Mouse (Mus musculus) cerebellum, adult 11 months (tissue): ENCODE data around the gene Lrrc30.

Experiments used
- DNase-seq: peaks from one replicate; pipeline ENCODE4 v3.0.0; 2022

The Lrrc30 gene

DNA sequence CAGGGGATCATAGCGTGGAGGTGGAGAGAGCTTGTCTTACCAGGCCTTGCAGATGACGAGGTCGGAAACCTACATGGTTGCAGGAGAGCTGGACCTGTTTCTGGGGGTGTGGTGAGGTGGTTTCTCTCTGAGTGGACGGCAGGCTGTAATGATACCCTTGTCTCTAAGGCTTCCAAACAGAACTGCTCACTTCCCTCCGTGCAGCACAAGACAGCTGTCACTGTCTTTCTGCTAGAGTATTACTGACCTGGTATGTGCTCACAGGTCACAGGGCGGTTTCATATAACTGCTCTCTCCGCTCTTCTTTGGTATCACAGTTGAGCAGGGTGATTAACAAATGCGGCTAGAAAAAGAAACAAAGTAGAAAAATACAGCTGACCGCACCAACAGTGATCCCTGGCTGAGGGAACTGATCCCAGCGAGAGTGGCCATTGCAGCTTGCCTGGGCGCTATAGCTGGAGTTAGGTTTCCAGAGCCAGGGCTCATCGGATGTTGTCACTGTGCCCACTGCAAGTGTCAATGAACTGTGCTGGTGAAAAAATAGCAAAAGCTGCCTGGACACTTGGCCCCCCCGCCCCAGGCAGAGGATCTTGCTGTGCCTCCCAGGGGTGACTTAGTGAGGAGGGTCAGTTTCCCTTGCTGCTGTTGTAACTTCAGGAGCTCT, at the start of gene Lrrc30:
Gene Lrrc30, minus strand, starts transcription at position 48 of the 664 bp plus-strand sequence.
- no peak for DNase-seq

GRCm38 (mm10) chr17:67681084-67681483, 48.6 kb upstream of the Lrrc30 start:
- DNase-seq = no peak

DNA sequence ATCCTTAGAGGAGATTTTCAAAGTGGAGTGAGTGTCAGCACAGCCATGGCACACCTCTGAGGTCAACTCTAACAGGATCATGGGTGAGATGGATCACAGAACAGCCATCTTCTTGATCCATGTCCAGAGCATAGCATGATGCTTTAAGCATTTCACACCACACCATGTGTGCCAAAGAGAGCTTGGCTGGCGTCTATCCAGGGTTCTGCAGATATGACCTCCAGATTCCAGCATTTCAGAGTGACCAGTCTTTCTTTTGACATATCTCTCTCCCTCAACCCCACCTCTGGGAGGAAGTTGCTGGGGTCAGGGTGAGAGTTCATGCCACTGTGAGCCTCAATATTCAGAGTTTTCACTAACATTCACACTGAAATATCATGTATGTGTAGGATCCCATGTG, 46.1 kb upstream of the Lrrc30 start:
- DNase-seq = no peak

GRCm38 (mm10) chr17:67667981-67668380, 35.5 kb upstream of the Lrrc30 start:
- peak; percentile 6 for DNase-seq

DNA sequence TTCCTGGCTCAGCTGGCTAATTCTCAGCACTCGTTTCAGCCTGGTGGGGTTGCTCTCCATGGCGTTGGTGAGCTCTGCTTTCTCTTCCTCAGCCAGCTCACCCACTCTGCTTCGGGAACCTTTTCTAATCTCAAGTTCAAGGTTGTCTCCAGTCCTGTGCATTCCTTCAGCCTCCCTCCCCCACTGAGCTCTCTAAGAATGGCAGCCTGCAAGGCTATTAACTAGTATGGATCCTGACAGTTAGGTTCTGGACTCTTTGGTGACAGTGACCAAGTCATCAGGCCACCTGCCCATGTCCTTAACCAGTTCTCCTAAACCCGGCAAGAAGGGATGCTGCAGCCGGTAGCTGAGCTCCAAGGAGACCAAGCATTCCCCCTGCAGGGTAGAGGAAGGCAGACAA, 34.5 kb upstream of the Lrrc30 start:
- no peak for DNase-seq

DNA sequence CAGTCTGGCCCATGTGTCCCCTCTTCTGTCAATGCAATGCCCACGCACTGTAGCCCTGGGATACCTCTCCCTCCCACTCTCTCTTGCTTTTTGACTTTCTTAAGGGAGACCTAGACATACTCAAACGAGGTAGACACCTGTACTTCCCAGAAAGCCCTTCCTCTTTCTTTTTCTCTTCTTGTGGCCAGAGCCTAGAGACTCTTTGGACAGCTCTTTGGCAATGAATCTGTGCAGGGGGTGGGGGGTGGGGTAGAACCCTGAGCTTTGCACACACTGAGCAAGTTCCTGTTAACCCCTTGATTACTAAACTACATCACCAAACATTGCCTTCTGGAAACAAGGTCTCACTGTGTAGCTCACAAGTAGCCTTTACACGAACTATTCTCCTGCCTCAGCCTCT, 31.8 kb upstream of the Lrrc30 start:
- DNase-seq = no peak

- DNase-seq = peak; percentile 16
Observed at GRCm38 (mm10) chr17:67651506-67651905, 19.0 kb upstream of the Lrrc30 start.

DNA sequence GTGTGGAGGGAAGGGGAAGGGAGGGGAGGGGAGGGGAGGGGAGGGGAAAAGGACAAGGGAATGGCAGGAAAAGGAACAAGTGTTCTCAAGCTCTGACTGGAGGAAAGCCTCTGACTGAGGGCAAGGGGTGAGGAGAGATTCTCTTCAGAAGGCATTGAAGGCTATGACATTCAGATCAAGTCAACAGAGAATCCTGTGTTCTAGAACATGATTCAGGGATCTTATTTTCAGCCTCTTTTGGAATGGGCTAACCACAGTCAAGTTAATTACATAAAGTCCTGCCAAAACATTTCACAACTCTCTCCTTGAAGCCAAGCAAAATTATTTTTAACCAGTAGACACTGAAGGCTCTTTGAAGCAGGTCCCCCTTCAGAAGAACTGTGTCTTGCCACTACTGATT, 9.1 kb upstream of the Lrrc30 start:
- DNase-seq = no peak

GRCm38 (mm10) chr17:67638119-67638810, 5.7 kb upstream of the Lrrc30 start:
- DNase-seq = no peak

- no peak for DNase-seq
Observed at GRCm38 (mm10) chr17:67636951-67637350, 4.4 kb upstream of the Lrrc30 start.

- DNase-seq = no peak
Observed at GRCm38 (mm10) chr17:67636304-67636703, 3.8 kb upstream of the Lrrc30 start.

GRCm38 (mm10) chr17:67629746-67630145, 2.8 kb downstream of the Lrrc30 start:
- DNase-seq = no peak

GRCm38 (mm10) chr17:67629211-67629657, 3.3 kb downstream of the Lrrc30 start:
- no peak for DNase-seq

DNA sequence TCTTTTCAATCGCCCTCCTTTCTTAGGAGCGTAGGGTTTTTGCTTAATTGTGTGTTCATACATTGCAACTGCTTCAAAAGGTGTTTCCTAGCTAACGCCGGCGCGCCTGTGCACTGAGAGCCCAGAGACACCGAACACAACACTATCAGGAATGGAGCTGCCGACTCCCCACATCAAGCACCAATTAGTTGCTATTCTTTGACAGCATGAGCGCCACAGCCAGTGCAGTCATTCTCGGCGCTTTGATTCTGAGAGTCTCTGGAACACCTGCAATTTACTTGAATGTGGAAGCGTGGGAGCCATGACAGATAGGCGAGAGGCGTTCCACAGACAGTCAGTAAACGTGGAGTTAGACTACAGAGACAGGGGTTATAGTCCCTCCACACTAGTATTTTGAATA, 4.0 kb downstream of the Lrrc30 start:
- DNase-seq = no peak

- DNase-seq = no peak
Observed at GRCm38 (mm10) chr17:67625431-67625830, 7.1 kb downstream of the Lrrc30 start.

- DNase-seq = no peak
Observed at GRCm38 (mm10) chr17:67619001-67619400, 13.5 kb downstream of the Lrrc30 start.

- no peak for DNase-seq
Observed at GRCm38 (mm10) chr17:67614381-67614780, 18.1 kb downstream of the Lrrc30 start.

GRCm38 (mm10) chr17:67612576-67612975, 19.9 kb downstream of the Lrrc30 start:
- DNase-seq = no peak

DNA sequence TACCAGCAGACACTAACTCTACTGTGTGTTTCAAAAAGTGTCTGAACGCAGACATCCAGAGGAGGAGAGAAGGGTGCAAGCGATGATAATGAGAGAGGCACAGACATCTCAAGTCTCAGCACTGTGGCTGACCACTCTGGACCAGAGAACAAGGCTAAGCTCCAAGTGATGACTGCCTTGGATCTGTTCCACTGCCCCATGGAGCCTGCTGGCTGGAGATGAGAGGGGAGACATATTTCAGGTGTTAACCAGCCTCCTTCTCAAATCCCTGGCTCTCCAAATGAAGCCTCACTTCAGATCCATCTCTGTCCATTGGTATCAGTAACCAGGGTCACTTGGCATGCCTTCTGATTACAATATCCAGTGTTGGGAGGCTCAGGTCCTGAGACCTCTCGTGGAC, 20.4 kb downstream of the Lrrc30 start:
- DNase-seq = no peak

DNA sequence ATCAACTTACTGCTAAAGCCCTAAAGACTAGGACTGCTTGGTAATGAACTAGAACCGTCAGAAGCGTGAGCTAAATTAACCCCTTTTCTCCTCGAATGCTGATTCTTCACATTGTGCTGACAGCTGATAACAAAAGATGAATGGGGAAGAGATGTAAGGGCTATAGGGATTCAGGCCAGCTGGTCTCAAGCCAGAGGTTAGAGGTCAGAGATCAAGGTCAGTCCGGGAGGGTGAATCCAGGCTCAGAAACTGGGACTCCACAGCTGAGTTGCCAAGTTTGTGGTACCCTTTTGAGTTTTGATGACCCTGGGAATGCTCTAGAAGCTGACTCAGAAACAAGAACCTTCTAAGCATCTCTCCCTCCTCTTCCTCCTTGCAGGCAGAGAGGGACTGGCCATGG, 28.1 kb downstream of the Lrrc30 start:
- DNase-seq = no peak

GRCm38 (mm10) chr17:67602556-67602955, 30.0 kb downstream of the Lrrc30 start:
- DNase-seq = no peak

DNA sequence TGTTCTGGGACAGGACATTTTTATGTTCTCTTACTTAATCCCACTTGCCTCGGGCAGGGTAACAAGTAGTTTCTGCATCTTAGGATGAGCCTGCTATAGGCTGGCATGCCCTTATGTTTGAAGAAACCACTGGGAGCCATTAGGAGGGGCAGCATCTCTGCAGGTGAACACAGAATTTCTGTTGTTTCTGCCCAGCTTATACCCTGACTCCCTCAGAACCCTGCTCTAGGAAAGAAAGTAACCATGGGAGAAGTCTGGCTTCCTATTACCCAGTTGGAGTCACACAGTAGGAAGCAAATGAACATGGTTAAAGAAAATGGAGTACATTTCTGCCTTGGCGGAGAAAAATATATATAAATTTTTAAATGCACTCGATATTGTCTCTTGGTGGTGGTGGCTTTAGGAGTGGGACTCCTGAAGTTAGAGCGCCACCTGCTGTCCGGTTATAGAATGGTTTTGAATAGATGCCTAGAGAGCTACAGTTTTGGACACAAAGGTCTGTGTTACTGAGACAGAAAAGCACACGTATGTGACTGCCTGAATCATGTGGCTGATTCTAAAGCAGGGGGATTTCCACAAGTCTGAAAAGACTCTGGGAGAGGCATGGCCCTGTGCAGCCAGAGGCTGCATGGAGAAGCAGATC, 47.5 kb downstream of the Lrrc30 start:
- peak; percentile 37 for DNase-seq

DNA sequence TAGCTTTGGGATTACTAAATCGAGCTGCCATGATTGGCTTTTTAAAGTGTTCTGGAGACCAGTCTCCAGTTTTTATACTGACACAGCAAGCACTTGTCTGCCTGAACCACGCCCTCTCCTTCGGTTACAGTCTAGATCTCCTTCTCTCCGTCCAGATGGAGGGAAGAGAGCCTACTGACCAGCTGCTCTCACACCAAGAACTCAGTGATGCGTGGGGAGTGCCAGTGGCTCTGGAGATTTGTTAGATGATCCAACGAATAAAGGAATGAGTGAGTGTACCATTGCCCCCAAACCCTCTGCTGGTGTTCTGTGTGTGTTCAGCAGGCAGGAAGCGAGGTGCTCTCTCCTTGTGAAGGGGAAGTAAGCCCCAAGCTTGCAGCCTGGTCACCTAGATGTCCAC, 48.0 kb downstream of the Lrrc30 start:
- no peak for DNase-seq

DNA sequence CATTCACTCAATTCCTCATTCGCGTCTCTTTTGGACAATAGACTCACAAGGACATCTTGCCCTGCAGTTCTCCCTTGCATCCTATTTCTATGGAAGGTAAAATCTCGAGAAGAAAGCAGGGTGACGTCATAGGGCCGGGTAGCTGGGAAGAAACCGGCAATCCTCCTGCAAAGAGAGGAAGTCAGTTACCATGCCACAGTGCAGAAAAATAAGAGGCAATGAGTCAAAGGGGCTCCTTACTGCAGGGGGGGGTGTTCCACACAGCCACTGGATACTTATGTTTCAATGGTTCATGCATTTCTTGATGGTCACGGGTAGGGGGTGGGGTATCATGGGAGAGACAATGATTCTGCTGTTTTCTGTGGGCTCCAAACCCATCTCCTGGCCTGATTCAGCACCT, 49.1 kb downstream of the Lrrc30 start:
- DNase-seq = no peak
